Mouse (Mus musculus) ES-E14 (cell line): Measurements from ENCODE around the gene Zfp697.
"Not testable (repeated sequence)": the region's sequence is repeated elsewhere in the genome, so short reads cannot be mapped to it uniquely, and the experiment has no call there.

ENCODE experiments used
- HCFC1 ChIP-seq: IDR thresholded peaks from 2 replicates; pipeline ENCODE4 v1.6.1; 2012; ENCODE audit warnings: low read length, inconsistent platforms, borderline replicate concordance; ENCODE audit not compliant: insufficient read depth
- MAFK ChIP-seq: IDR thresholded peaks from 2 replicates; pipeline ENCODE4 v1.6.1; 2014; ENCODE audit warnings: mild to moderate bottlenecking, low read depth, low read length, inconsistent platforms; ENCODE audit not compliant: insufficient read depth
- ZNF384 ChIP-seq: IDR thresholded peaks from 2 replicates; pipeline ENCODE4 v1.6.1; 2012; ENCODE audit warnings: low read depth, low read length, inconsistent platforms

- not testable (repeated sequence) for TF ChIP-seq MAFK, HCFC1, ZNF384
Observed at GRCm38 (mm10) chr3:98560711-98561110, 178.4 kb downstream of the Zfp697 start.
